Mouse (Mus musculus) adrenal gland, postnatal 36 days (tissue): Measurements from ENCODE around the gene Btbd3. TPM values are rescaled to one million over a fixed set of nuclear protein-coding genes. Genes with fewer than 3 reads are reported as not detected.

Experiments
- DNase-seq, 2 experiments: peaks; one replicate each; pipeline ENCODE4 v3.0.0; 2021; ENCODE audit warnings: mixed read lengths in 1 of 2
- total RNA-seq, 2 experiments: library from RNA; stranded (reverse); gene quantifications; 2 replicates each; pipeline ENCODE4 v1.2.3; 2021

Btbd3 gene
- total RNA-seq, 2 experiments from 2014 or later, result 19.6 to 22.6 TPM

GRCm38 (mm10) chr2:138531160-138531967, 275.0 kb downstream of the Btbd3 start:
- DNase-seq, result no peak

GRCm38 (mm10) chr2:138531992-138532391, 275.6 kb downstream of the Btbd3 start:
- no peak for DNase-seq

- no peak for DNase-seq
Observed at GRCm38 (mm10) chr2:138539655-138540054, 283.3 kb downstream of the Btbd3 start.

GRCm38 (mm10) chr2:138548990-138549389, 292.6 kb downstream of the Btbd3 start:
- no peak for DNase-seq

- no peak for DNase-seq
Observed at GRCm38 (mm10) chr2:138551516-138551915, 295.2 kb downstream of the Btbd3 start.

- no peak for DNase-seq
Observed at GRCm38 (mm10) chr2:138555106-138555862, 298.9 kb downstream of the Btbd3 start.

- no peak for DNase-seq
Observed at GRCm38 (mm10) chr2:138585930-138586329, 329.6 kb downstream of the Btbd3 start.

- no peak for DNase-seq
Observed at GRCm38 (mm10) chr2:138587335-138587734, 331.0 kb downstream of the Btbd3 start.

GRCm38 (mm10) chr2:138587795-138588545, 331.6 kb downstream of the Btbd3 start:
- no peak for DNase-seq

- no peak for DNase-seq
Observed at GRCm38 (mm10) chr2:138589105-138589504, 332.7 kb downstream of the Btbd3 start.

GRCm38 (mm10) chr2:138590307-138590706, 333.9 kb downstream of the Btbd3 start:
- no peak for DNase-seq

- no peak for DNase-seq
Observed at GRCm38 (mm10) chr2:138612361-138612760, 356.0 kb downstream of the Btbd3 start.

- DNase-seq, result no peak
Observed at GRCm38 (mm10) chr2:138617501-138617900, 361.1 kb downstream of the Btbd3 start.
